Mouse (Mus musculus): Measurements from ENCODE around the gene Rnd1. TPM values are rescaled to one million over a fixed set of nuclear protein-coding genes. Genes with fewer than 3 reads are reported as not detected.
A peak's percentile ranks its signal among the peaks of the same experiment; 100 is the strongest.

The Rnd1 gene
- polyA plus RNA-seq, 1 experiment from 2014 or later, result 8.0 TPM

- Histone ChIP-seq H3K36me3 (peaks cover 99% of the 10 kb centered on the region), H3K27ac (replicated peaks) (no peak overlapping the region), H3K9ac (replicated peaks) (no peak overlapping the region), H3K9me3 (no peaks in the 10 kb centered on the region), H3K27me3 (no peaks in the 10 kb centered on the region), H3K4me3 (no peak overlapping the region), H3K4me2 (replicated peaks) (no peak overlapping the region), H3K4me1 (no peaks in the 10 kb centered on the region)
- no peak for ATAC-seq (ENCODE audit: low FRiP score, low read depth)
- 96% methylated on average over 8 of the region's 8 CpGs for WGBS
Observed at GRCm38 (mm10) chr15:98652174-98652573, 25.1 kb downstream of the Rnd1 start.

- peaks cover 99% of the 10 kb centered on the region for H3K36me3 ChIP-seq
- no peak for ATAC-seq (ENCODE audit: low FRiP score, low read depth)
- no peaks in the 10 kb centered on the region for H3K9me3 ChIP-seq
- no peak overlapping the region for H3K27ac ChIP-seq (replicated peaks)
- H3K27me3 ChIP-seq, result no peaks in the 10 kb centered on the region
- H3K4me2 ChIP-seq (replicated peaks), result no peak overlapping the region
- 96% methylated on average over 15 of the region's 15 CpGs for WGBS
- no peak overlapping the region for H3K9ac ChIP-seq (replicated peaks)
- H3K4me1 ChIP-seq, result no peaks in the 10 kb centered on the region
- H3K4me3 ChIP-seq, result no peak overlapping the region
Observed at GRCm38 (mm10) chr15:98651431-98651830, 25.8 kb downstream of the Rnd1 start.

GRCm38 (mm10) chr15:98648071-98648470 lies 29.2 kb downstream of the Rnd1 start:
- Histone ChIP-seq H3K4me3 (no peak overlapping the region), H3K27ac (replicated peaks) (no peak overlapping the region), H3K27me3 (no peaks in the 10 kb centered on the region), H3K9me3 (no peaks in the 10 kb centered on the region), H3K9ac (replicated peaks) (no peak overlapping the region), H3K4me1 (no peaks in the 10 kb centered on the region), H3K36me3 (peaks cover 99% of the 10 kb centered on the region), H3K4me2 (replicated peaks) (no peak overlapping the region)
- WGBS, result 97% methylated on average over 3 of the region's 3 CpGs
- no peak for ATAC-seq (ENCODE audit: low FRiP score, low read depth)

- 91% methylated on average over 10 of the region's 10 CpGs for WGBS
- ATAC-seq (ENCODE audit: low FRiP score, low read depth), result no peak
- Histone ChIP-seq H3K36me3 (peaks cover 99% of the 10 kb centered on the region), H3K4me2 (replicated peaks) (no peak overlapping the region), H3K27me3 (no peaks in the 10 kb centered on the region), H3K9ac (replicated peaks) (no peak overlapping the region), H3K9me3 (no peaks in the 10 kb centered on the region), H3K4me3 (no peak overlapping the region), H3K4me1 (no peaks in the 10 kb centered on the region), H3K27ac (replicated peaks) (no peak overlapping the region)
Observed at GRCm38 (mm10) chr15:98647308-98647707, 30.0 kb downstream of the Rnd1 start.

DNA sequence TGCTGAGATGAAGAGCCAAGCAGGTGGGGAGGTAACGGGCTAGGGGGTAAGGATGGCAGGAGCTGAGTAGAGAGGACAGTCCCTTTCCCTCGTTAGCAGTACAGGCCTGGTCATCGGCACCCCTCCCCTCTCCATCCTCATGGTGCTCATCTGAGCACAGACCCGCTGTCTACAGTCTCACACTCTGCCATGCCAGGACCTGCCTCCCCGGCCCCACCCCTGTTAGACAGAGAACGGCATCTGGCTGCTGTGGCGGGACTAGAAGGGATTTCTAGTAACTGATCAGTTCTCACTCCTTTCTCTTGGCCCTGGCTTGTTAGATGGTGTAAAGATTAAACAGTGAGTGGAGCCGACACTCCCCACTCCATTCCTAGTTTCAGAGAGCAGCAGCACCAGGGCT lies 30.5 kb downstream of the Rnd1 start:
- Histone ChIP-seq H3K4me2 (replicated peaks) (no peak overlapping the region), H3K36me3 (peaks cover 99% of the 10 kb centered on the region), H3K27ac (replicated peaks) (0 out of 2 replicates have a peak overlapping the region, but pooled peaks have one; percentile 3), H3K9me3 (no peaks in the 10 kb centered on the region), H3K4me3 (no peak overlapping the region), H3K27me3 (no peaks in the 10 kb centered on the region), H3K9ac (replicated peaks) (no peak overlapping the region), H3K4me1 (no peaks in the 10 kb centered on the region)
- ATAC-seq (ENCODE audit: low FRiP score, low read depth), result no peak
- 84% methylated on average over 8 of the region's 8 CpGs for WGBS

- no peak overlapping the region for H3K4me3 ChIP-seq
- WGBS, result 92% methylated on average over 24 of the region's 24 CpGs
- no peak overlapping the region; the same call in 1 of the 2 replicates for H3K9ac ChIP-seq (replicated peaks)
- H3K36me3 ChIP-seq, result peaks cover 99% of the 10 kb centered on the region
- no peak for ATAC-seq (ENCODE audit: low FRiP score, low read depth)
- H3K4me1 ChIP-seq, result no peaks in the 10 kb centered on the region
- no peaks in the 10 kb centered on the region for H3K9me3 ChIP-seq
- 0 out of 2 replicates have a peak overlapping the region, but pooled peaks have one; percentile 20 for H3K27ac ChIP-seq (replicated peaks)
- no peak overlapping the region for H3K4me2 ChIP-seq (replicated peaks)
- no peaks in the 10 kb centered on the region for H3K27me3 ChIP-seq
Observed at GRCm38 (mm10) chr15:98645057-98646026, 31.9 kb downstream of the Rnd1 start.

GRCm38 (mm10) chr15:98644406-98644805 lies 32.9 kb downstream of the Rnd1 start:
- H3K9me3 ChIP-seq, result no peaks in the 10 kb centered on the region
- H3K36me3 ChIP-seq, result peaks cover 99% of the 10 kb centered on the region
- no peaks in the 10 kb centered on the region for H3K4me1 ChIP-seq
- H3K4me3 ChIP-seq, result no peak overlapping the region
- H3K9ac ChIP-seq (replicated peaks), result no peak overlapping the region
- no peaks in the 10 kb centered on the region for H3K27me3 ChIP-seq
- H3K4me2 ChIP-seq (replicated peaks), result no peak overlapping the region
- no peak for ATAC-seq (ENCODE audit: low FRiP score, low read depth)
- WGBS, result 93% methylated on average over 12 of the region's 12 CpGs
- no peak overlapping the region for H3K27ac ChIP-seq (replicated peaks)

GRCm38 (mm10) chr15:98640157-98640556 lies 37.1 kb downstream of the Rnd1 start:
- no peak overlapping the region for H3K27ac ChIP-seq (replicated peaks)
- no peak overlapping the region for H3K4me2 ChIP-seq (replicated peaks)
- peaks cover 58% of the 10 kb centered on the region for H3K36me3 ChIP-seq
- ATAC-seq (ENCODE audit: low FRiP score, low read depth), result no peak
- H3K4me1 ChIP-seq, result peaks cover 28% of the 10 kb centered on the region
- H3K27me3 ChIP-seq, result peaks cover 8% of the 10 kb centered on the region
- no peaks in the 10 kb centered on the region for H3K9me3 ChIP-seq
- H3K9ac ChIP-seq (replicated peaks), result no peak overlapping the region
- WGBS, result 27% methylated on average over 7 of the region's 8 CpGs
- H3K4me3 ChIP-seq, result no peak overlapping the region

GRCm38 (mm10) chr15:98637155-98637554 lies 40.1 kb downstream of the Rnd1 start:
- H3K9ac ChIP-seq (replicated peaks), result no peak overlapping the region
- peaks cover 29% of the 10 kb centered on the region for H3K36me3 ChIP-seq
- peaks cover 26% of the 10 kb centered on the region for H3K27me3 ChIP-seq
- WGBS, result 46% methylated on average over 3 of the region's 3 CpGs
- H3K9me3 ChIP-seq, result no peaks in the 10 kb centered on the region
- ATAC-seq (ENCODE audit: low FRiP score, low read depth), result no peak
- peak overlapping the region; percentile 86 for H3K4me2 ChIP-seq (replicated peaks)
- H3K4me3 ChIP-seq, result peak overlapping the region; percentile 78; the same call in 1 of the 2 replicates
- H3K27ac ChIP-seq (replicated peaks), result no peak overlapping the region
- H3K4me1 ChIP-seq, result peaks cover 50% of the 10 kb centered on the region

GRCm38 (mm10) chr15:98636517-98636916 lies 40.7 kb downstream of the Rnd1 start:
- Histone ChIP-seq H3K4me1 (peaks cover 56% of the 10 kb centered on the region), H3K9me3 (no peaks in the 10 kb centered on the region), H3K27ac (replicated peaks) (peak overlapping the region; percentile 97), H3K9ac (replicated peaks) (peak overlapping the region; percentile 90), H3K4me2 (replicated peaks) (peak overlapping the region; percentile 86), H3K36me3 (peaks cover 22% of the 10 kb centered on the region), H3K27me3 (peaks cover 31% of the 10 kb centered on the region), H3K4me3 (peak overlapping the region; percentile 78)
- ATAC-seq (ENCODE audit: low FRiP score, low read depth), result no peak
- 46% methylated on average over 5 of the region's 5 CpGs for WGBS

DNA sequence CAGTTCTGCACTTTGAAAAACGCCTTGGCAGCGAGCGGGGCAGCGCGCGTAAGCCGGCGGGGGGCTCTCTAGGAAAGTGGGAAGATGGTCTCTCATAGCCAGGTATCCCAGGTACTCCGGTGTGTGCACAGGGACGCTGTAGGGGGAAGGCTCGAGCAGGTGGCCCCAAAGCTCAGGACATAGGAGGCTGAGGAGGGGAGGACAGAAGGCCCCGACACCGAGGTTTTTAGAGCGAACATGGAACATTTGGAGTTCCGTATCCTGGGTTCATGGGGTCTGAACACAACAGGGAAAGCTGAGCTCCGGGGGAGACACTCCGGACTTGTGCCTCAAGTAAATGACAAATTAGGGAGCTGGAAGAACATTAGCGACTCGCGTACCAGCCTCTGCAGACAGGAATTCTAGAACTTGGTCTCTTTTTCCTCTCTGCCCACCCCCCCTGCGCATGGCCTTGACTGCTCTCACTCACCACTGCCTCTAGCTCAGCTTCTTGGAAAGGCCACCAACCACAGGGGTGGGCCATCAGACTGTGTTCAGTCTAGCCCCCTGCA lies 41.9 kb downstream of the Rnd1 start:
- peak; percentile 5; the same call in 1 of the 2 replicates for ATAC-seq (ENCODE audit: low FRiP score, low read depth)
- Histone ChIP-seq H3K36me3 (peaks cover 11% of the 10 kb centered on the region), H3K4me3 (peak overlapping the region; percentile 78), H3K9ac (replicated peaks) (peak overlapping the region; percentile 90), H3K27me3 (peaks cover 42% of the 10 kb centered on the region), H3K4me1 (peaks cover 63% of the 10 kb centered on the region), H3K27ac (replicated peaks) (peak overlapping the region; percentile 97), H3K9me3 (no peaks in the 10 kb centered on the region), H3K4me2 (replicated peaks) (peak overlapping the region; percentile 86)
- WGBS, result 1% methylated on average over 20 of the region's 21 CpGs

- peak overlapping the region; percentile 86 for H3K4me2 ChIP-seq (replicated peaks)
- H3K27ac ChIP-seq (replicated peaks), result peak overlapping the region; percentile 97
- under 1% methylated on average over 53 of the region's 65 CpGs for WGBS
- peaks cover 50% of the 10 kb centered on the region for H3K27me3 ChIP-seq
- peaks cover 63% of the 10 kb centered on the region for H3K4me1 ChIP-seq
- peaks cover 3% of the 10 kb centered on the region for H3K36me3 ChIP-seq
- H3K9ac ChIP-seq (replicated peaks), result peak overlapping the region; percentile 90
- H3K9me3 ChIP-seq, result no peaks in the 10 kb centered on the region
- ATAC-seq (ENCODE audit: low FRiP score, low read depth), result peak; percentile 75
- peak overlapping the region; percentile 78 for H3K4me3 ChIP-seq
Observed at GRCm38 (mm10) chr15:98634541-98635081, 42.6 kb downstream of the Rnd1 start.

Measured in midbrain, embryonic 12.5 days (tissue).